Mouse (Mus musculus): ENCODE data around the gene Slc1a1.

Slc1a1 gene

DNA sequence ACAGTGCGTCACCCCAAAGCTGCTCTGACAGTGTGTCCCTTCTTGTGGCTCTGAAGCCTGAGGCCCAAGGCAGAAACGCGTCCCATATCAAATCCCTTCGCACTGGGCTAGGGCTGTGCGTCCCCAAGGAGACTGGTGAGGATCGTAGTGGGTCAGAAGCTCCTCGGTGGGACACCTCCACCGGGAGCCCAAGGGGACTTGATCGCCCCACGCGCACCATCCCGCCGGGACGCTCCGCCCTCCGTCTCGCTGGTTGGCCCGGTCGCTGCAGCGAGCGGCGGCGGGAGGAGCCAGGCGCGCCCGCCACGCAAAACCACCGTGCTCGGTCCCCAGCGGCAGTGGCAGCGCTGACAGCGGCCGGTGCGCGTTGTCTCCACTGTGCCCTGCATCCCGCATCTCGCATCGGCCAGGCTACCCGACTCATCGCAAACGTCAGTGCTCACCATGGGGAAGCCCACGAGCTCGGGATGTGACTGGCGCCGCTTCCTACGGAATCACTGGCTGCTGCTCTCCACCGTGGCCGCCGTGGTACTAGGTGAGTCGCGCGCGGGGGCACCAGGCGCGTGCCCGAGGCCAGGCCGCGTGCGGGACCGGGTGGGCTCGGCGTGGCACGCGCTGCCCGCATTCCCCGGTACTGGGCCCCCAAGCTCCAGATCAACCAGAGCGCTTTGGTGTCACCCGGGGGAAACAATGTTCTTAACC is at the start of gene Slc1a1:
Gene Slc1a1 (plus strand): TSS at position 252 of the 702 bp plus-strand sequence.
- DNase-seq (ENCODE audit: low read depth, low spot score), result no peak

DNA sequence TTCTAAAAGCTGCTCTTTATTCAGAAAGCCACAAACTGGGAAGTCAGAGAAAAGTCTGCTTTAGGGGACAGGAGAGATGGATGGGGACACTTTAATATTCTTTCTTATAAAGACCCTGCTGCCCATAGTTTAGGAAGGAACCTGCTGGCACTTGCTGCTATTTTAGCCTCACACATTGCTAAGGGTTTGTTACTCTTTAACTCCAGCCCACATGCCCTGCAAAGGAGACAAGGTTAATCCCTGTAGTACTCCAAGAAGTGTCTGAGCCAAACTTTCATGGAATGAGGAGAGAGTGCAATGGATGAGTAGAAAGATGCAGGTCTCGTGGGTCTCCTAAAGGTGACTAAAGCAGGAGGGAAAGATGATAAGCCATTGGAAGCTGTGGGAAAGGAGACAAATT is 44.7 kb upstream of the Slc1a1 start:
- DNase-seq (ENCODE audit: low read depth, low spot score), result no peak

DNA sequence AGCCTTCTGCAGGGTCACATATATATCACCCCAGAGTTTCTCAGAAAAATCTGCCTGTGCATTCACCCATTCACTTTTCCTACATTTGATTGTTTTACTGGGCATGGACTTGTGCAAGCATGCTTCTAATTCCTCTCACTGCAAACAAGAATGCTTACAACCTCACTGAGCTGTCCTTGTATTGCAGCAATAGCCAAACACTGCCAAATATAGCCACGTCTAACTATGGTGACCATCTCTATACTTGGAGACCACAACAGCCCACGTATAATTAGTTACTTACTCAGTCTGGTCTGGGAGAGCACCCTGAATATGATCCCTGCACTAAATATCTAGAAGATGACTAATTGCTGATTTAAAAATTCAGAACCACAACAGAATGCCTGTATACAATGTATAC is 41.5 kb upstream of the Slc1a1 start:
- no peak for DNase-seq (ENCODE audit: low read depth, low spot score)

DNA sequence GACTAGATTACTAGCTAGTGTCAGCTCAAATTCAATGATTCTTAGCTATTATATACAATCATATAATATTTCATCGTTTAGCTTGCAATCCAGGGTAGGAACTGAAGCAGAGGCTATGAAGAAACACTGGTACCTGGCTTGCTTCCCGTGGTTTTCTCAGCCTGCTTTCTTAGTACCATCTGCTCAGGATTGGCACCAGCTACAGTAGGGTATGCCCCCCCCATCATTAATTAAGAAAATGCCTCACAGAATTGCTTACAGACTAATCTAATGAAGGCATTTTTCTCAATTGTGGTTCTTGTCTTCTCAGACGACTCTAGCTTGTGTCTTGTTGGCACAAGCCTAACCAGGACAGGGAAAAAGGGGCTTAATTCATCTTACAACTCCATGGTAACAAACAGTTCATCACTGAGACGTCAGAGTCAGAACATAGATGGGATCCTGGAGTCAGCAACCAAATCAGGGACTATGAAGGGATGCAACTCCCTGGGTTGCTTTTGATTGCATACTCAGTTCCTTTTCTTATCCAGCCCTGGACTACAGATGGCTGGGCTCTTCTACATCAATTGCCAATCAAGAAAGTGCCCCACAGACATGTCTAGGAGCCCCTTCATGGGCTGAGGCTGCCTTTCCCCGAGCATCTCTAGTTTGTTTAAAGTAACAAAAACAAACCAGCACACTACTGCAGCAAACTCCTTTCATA is 38.6 kb upstream of the Slc1a1 start:
- no peak for DNase-seq (ENCODE audit: low read depth, low spot score)

DNA sequence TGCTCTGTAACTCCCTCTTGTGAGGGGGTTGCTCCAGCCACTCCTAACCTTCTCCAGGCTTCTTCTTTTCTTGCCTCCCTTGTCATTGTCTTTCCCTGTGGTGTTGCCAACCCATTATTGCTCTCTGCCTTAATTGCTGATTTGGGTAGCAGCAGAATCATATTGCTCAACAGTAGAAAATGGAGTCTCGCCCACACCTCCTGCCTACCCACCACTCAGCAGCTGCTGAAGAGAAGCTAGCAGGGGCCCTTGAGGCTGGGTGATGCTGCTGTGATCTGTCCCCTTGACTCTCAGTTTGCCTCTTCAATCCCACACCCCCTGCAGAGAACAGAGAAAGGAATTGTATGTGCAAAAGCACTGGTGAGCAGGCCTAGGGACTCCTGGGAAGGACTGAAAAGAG is 37.9 kb upstream of the Slc1a1 start:
- no peak for DNase-seq (ENCODE audit: low read depth, low spot score)

DNA sequence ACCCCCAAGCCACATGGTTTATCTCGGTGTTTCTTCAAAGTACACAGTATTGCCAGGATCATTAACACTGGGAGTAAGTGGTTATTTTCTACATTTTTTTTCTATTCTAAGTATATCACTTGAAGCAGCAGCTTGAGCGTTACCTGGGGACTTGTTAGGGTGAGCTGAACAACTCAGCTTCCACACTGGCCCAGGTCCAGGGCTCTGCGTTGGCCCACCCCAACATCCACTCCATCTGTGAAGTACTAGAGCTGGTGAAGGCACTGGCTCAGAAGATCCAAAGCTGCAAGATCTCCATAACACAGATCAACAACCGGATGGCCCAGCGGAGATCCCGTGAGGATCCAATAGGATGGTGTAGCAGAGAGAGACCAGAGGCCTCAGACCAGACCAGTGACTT is 37.2 kb upstream of the Slc1a1 start:
- no peak for DNase-seq (ENCODE audit: low read depth, low spot score)

DNA sequence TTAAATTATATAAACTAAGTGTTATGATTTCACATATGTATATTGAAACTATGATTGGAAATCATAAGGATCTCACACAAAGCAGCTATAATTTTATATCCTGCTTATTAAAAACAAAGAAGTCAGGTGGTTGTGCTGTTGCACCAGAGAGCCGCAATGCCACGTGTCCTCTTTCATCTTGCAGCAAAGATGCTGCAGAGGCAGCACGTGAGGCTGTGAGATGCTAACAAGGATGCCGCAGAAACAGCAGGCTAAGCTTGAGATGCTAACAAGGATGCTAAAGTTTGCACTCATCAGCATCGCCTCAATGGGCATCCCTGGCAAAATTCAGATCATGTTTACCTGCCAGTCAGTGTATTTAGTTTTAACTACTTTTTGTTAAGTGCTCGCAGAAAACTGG is 34.4 kb upstream of the Slc1a1 start:
- no peak for DNase-seq (ENCODE audit: low read depth, low spot score)

DNA sequence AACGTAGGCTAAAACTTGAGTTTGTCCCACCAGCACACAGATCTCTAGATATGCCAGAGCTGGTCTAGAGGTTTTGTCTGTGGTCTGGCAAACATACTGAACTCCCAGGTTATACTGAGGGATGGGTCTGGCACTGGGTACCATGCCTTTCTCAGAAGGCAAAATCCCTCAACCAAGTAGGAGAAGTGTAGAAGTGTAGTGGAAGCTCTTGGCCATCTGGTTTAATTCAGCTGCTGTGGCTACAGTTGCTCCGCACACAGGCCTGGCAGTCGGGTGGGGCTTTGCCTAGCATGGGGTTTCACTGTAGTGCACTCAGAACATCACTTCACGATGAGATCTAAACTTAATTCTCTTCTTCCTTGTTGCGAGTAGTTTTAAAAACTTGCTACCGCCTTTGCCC is 28.6 kb upstream of the Slc1a1 start:
- DNase-seq (ENCODE audit: low read depth, low spot score), result no peak

DNA sequence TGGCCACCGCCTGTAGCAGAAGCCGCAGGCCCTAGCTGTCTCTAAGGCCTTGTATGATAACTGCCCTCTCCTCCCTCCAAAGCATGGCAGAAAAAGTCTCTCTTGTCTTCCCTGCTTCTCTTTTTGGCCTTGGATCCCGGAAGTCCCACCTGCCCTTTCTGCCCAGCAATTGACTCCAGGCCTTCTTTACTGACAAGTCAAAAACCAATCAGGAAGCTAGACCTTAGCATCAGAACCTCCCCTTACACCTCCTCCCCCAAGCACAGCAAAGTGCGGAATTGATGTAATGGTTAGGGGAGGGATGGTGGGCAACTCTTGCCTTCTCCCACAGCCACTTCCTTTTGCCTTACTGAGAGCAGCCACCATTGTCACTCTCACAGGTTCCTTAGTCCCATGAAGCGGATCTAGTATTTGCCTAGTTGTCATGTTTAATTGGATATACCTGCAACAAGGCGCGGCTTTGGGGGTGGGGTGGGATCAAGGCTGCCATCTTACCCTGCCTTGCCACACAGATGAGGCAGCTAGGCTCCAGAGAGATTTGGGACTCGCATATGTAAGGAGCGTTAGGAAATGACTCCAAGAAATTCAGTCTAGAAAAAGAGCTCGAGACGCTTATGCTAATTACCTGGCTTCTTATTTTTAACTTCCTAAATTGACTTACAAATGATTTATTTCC is 27.9 kb upstream of the Slc1a1 start:
- no peak for DNase-seq (ENCODE audit: low read depth, low spot score)

DNA sequence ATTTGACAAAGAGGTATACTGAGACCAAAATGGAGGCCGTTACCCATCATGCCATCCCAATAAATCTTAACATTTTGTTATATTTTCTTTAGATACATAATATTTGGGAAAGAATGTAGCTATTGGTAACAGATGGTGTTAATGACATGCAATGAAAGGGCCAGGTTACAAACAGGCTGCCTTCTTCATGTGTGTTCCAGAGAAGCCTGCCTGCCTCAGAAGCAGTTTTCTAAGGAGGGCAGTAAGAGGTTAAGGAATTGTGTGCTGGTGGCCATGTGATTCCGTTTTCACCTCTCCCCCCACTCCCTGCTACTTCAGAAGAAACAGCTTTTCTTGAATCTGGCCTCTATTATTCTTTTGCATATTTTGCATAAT is 27.4 kb upstream of the Slc1a1 start:
- DNase-seq (ENCODE audit: low read depth, low spot score), result no peak

DNA sequence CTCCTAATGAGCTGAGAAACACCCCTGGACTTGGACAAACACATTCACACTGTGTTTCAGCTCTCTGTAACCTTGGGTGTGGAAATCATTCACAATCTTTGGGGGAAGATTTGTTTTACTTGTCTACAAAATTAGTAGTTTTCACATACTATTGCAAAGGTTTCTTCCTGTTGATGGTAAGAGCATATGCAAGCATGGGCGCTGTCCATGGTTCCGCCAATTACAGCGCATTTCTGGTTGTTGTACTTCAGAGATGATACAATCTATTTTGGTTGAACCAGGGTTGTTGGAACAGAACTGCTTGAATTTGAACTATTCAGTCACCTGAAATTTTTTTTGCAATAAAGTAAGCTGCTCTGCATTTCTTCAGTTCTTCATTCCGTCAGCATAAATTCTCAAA is 16.6 kb upstream of the Slc1a1 start:
- DNase-seq (ENCODE audit: low read depth, low spot score), result no peak

DNA sequence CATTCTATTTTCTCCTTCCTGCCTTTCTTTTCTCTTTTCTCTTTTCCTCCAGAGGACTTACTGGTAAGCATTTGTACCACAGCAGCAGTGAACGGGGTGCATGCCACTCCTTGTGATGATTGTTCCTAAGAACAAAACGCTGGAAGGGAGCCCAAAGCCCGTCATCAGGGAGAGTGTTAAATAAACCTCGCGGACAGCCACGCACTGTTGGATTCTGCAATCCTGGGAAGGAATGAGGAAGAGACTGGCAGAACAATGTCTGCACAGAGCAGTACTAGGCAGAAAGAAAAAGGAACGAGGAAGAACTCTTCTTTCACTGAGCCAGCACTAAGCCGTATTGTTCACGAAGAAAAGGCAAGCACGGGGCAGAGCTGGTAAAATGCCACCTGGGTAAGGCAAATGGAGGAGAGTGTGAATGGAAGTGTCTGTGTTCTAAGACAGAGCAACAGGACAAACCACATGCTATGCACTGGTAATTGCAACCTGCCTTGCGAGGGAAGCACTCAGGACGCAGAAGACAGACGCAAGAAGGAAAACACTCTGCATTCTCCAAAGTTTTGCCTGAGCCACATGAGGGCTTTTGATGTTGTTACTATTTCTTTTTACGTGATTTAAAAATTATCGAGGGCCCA is 7.0 kb upstream of the Slc1a1 start:
- no peak for DNase-seq (ENCODE audit: low read depth, low spot score)

DNA sequence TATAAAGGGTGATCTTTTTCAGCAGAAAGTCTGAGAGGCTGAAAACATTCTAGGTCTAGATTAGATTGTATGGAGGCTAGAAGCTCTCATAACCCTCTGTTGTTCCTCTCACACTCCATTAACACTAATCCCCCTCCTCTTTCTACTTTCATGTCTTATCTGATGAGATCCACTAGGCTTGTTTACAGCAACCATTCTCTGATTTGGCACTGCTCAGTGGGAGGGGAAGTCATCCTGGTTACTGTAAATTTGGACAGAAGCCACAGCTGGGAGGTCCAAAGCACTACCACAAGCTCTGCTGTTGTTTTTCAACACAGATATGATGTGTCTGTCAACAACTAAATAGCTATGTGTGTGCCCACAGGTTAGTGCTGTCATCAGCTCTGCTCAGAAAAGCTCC is 3.5 kb upstream of the Slc1a1 start:
- DNase-seq (ENCODE audit: low read depth, low spot score), result no peak

DNA sequence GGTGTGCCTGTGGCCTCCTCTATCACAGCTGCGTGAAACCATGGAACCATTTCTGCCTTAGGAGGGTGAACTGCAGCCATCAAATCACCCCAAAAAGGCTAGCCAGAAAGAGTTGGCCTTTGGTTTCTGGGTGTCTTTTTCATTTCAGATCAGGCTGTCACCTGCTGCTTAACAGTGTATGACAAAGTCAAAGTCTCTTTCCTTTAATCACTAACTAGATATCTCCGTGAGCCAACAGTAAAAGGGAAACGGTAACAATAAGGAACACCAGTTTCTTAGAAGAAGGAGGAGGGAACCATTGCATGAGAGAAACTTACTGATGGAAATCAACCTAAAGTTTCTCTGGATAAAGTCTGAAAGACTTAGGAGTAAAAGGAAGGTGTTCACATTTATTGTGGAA is 2.2 kb upstream of the Slc1a1 start:
- no peak for DNase-seq (ENCODE audit: low read depth, low spot score)

DNA sequence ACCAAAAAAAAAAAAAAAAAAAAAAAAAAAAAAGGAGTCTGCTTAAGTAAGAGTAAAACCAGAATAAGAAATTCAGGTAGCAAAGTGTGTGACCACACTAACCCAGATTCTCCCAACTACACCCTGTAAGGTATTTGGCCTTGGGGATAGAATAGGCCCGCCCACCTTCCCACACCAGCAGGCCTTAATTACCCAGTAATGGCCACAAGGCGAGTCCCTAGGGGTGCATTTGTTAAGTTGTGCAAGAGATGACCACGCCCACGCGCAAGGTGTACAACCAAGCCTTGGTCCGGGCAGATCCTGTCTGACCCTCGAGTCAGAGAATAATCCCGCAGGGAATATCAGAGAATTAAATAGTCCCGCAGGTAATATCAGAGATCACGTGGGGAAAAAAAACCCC is 461 bp upstream of the Slc1a1 start:
- no peak for DNase-seq (ENCODE audit: low read depth, low spot score)

DNA sequence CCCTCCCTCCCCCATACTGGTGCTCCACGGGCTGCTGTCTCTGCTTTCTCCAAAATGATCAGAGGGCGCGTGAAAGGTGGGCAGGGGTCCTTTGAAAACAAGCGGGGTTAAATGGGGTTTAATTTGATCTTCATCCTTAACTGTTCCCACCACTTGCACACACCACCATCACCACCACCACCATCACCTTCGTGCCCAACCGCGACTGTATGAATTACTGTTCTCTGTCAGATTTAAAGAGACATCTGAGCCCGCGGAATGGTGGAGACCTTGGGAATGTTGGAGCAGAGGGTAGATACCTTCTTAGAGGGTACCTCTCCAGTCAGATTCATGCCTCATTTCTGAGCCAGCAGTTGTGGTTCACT is 633 bp downstream of the Slc1a1 start:
- DNase-seq (ENCODE audit: low read depth, low spot score), result no peak

DNA sequence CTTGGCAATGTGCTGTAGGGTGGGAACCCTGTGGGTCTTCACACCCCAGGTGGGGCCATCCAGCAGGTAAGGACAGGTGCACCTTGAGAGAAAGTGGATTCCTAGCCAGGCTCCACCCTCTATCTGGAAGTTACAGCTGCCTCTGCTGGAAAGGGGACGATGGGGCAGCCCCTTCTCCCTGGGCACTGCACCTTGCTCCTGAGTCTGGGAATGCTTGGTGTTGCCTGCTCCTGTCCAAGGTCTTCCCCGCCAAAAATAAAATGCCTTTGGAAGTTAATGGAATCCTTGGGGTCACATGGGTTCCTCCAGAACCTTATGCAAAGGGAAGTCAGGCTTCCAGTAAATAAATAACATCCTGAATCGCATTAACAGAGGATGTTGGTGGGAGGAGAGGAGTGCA is 1.3 kb downstream of the Slc1a1 start:
- no peak for DNase-seq (ENCODE audit: low read depth, low spot score)

DNA sequence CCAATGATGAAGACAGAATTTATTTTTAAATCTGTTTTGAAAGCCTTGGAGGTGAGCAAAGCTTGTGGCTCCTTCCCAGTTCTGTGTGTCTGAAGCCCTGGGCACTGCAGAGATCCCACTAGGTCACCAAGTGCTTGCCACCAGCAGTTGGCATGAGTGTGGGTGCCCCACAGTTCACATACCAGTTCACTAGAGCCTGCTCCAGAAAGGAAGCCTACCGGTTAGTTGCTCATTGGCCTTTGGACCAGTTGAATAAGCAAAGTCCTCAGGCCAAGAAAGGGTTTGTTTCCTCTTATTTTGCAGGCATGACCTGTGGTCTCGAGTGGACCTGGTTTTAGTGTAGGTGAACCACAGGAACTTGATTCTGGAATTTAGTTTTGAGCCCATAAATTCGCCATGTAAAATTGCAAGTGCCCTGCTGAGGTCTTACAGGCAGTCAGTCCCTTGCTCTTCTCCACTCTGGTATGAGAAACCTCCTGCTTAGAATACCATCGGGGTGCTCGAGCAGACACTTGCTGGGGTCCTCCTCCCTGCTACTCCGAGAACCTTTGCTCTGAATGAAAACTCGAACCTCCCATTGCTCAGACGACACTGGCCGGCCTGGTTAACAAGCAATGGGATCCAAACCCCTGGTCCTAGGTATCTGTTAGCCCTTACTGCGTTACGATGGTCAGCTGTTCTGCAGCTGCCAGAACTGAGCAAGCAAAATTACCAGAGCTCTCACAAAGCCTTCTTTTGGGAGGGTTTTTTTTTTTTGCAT is 2.0 kb downstream of the Slc1a1 start:
- DNase-seq (ENCODE audit: low read depth, low spot score), result no peak

DNA sequence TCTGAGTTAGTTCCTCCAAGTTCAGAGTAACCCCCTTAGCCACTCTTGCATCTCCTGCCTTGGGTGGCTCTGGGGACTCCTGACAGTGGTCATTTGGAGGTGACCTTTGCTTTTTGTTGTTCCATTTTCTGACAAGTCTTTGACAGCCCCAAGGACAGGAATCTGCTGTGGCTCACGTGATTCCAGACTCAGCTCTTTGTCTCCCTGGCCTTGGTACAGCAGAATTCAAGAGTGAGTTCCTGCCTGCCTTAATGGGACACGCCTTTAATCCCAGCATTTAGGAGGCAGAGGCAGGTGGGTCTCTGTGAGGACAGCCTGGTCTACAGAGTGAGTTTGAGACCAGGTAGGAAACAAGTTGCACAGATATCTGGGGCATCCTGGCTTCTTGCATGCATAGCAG is 3.9 kb downstream of the Slc1a1 start:
- no peak for DNase-seq (ENCODE audit: low read depth, low spot score)

DNA sequence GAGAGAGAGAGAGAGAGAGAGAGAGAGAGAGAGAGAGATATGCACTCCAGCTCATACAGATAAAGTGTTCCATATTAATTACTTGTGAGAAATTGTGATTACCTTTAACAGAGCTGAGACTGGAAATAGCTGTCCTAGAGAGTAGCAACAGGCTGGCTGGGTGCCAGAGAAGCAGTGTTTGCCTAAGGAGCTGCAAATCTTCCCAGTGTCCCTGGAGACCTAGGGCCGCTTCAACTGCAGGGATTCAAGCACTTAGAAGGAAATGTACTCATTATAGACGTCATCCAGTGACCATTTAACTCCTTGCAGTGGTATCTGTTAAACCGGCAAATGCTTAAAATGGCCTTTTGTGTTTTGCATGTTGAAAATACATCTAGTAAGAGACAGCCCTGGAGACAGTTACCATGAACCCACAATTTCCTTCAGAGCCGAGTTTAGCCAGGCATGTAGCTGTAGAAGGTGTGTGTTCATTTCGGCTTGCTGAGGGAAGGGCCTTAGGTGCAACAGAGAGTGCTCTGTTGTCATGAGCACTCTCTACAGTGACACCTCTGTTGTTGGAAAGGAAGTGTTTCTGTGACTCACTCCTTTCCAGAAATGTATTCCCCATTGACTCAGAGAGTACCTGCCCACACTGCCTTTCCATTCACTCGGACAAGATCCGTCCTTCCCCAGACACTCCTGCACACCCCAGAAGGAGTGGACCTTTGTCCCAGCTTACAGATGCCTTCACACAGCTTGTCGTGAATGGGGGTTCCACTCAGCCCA is 10.3 kb downstream of the Slc1a1 start:
- DNase-seq (ENCODE audit: low read depth, low spot score), result no peak

DNA sequence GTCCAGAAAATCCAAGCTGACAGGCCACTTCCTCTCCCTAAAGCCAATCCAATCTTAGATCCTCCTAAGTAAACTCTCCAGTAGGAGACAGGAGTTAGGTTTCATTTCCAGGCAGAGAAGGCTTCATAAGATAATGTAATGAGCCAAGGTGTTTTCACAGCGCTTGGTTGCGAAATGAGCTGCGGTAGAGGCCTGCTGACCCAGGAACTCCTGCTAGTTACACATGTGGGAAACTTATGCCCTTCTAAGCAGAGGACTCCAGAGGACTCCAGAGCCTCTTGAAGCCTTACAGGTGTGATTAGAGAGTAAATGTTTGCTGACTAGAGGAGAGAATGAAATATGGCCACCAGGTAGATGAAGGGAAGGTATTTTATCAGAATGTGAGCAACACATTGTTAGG is 15.7 kb downstream of the Slc1a1 start:
- DNase-seq (ENCODE audit: low read depth, low spot score), result no peak

Measured in CD4-positive helper T cell, adult 2 months (primary cell).